Mouse (Mus musculus): ENCODE results near the gene Edem1.
"Not testable (repeated sequence)": the region's sequence is repeated elsewhere in the genome, so short reads cannot be mapped to it uniquely, and the experiment has no call there.

Gene Edem1

GRCm38 (mm10) chr6:108829386-108830370, 1.2 kb downstream of the Edem1 start:
- DNase-seq (ENCODE audit: low read depth in 2 of 2, low spot score in 2 of 2), result no peak

GRCm38 (mm10) chr6:108832170-108832569, 3.7 kb downstream of the Edem1 start:
- no peak for DNase-seq (ENCODE audit: low read depth in 2 of 2, low spot score in 2 of 2)

DNA sequence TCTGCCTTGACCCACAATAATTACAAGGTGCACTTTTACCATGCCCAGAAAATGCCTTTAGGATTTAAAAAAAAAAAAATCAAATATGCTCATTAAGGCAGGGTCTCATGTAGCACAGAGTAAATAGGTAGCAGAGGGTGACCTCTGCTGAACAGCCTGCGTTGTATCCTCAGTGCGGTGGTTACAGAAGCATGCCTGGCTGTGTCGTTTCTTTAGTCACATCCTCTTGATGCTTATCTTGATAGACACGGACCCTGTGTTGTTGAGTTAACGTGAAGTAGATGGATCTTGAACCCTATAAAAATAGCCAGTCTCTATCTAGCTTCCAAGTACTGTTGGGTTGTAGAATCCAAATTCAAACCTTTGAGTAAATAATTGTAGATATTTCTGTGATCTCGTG, 4.5 kb downstream of the Edem1 start:
- DNase-seq (ENCODE audit: low read depth in 2 of 2, low spot score in 2 of 2), result no peak

GRCm38 (mm10) chr6:108833963-108834697, 5.7 kb downstream of the Edem1 start:
- no peak for DNase-seq (ENCODE audit: low read depth in 2 of 2, low spot score in 2 of 2)

DNA sequence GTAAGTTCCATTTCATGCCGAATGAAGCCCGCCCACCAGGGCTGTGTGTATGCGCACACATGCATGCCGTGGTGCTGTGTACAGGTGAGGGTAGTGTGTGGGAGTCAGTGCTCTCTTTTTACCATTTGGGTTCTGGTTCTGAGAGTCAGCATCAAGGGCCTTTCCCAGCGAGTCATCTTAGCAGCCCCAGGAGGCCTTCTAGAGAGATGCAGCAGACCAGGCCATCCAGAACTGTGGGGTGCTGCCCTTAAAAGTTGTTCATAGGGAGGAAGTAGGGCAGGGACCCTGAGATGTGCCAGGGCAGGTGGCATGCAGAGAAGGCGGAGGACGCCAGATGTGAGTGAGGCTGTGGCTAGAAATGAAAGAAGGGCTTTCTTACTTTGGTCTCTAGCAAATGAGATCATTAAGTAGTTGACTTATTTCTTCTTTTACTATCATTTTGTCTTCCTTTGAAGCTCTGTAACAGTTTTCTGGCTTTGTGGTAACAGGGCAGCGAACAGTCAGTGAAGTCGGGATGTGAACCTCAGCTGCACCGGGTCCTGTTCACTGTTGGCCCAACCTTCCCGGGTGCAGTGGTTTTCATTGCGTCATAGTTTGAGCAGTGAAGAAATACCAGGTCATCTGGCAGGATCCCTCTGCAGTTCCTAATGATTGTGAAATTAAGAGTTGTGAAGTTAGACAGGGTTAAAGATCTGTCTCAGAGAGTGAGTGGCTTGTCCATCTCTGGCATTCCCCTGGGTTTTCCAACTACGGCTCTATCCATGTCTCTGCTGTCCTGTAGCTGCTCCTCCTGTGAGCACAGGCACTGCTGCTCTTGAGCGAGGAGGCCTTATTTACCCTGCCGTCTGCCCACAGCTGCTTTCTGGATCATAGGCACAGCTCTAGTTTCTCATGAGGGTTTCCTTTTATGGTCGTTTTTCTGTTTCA, 7.6 kb downstream of the Edem1 start:
- peak; percentile 69 to 73 for DNase-seq (ENCODE audit: low read depth in 2 of 2, low spot score in 2 of 2)

DNA sequence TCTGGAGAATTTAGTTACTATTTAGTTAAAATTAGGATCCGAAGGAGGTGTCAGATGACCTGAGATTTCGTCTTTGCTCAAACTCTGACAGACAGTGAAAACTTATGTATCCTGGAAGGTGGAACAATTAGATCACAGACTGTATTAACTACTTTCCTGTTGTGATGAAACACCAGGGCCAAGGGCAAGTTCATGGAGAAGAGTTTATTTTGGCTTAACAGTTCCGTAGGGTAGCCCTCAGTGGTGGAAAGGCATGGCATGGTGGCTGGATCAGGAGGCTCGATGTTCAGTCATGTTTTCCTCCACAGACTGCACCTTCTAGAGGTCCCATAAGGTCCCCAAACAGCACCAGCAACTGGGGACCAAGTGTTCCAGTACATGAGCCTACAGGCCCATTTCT, 8.6 kb downstream of the Edem1 start:
- no peak for DNase-seq (ENCODE audit: low read depth in 2 of 2, low spot score in 2 of 2)

- no peak for DNase-seq (ENCODE audit: low read depth in 2 of 2, low spot score in 2 of 2)
Observed at GRCm38 (mm10) chr6:108837958-108838357, 9.5 kb downstream of the Edem1 start.

DNA sequence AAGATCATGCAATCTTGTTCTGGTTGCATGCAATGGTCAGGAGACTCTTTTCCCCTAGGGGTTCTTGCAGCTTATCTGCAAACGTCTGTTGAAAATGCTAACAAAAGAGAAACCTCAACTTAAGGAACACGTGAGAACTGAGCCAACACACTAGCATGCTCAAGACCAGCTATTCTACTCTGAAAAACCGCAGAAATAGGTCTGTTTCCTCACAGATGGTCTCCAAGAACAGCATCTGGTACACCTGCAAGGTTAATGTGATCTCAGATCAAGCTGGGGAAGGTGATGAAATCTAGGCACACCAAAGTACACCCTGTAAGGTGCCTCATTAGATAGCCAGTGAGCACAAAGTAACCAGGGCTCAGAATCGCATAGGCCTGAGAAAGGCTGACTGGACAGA, 11.0 kb downstream of the Edem1 start:
- DNase-seq (ENCODE audit: low read depth in 2 of 2, low spot score in 2 of 2), result no peak

DNA sequence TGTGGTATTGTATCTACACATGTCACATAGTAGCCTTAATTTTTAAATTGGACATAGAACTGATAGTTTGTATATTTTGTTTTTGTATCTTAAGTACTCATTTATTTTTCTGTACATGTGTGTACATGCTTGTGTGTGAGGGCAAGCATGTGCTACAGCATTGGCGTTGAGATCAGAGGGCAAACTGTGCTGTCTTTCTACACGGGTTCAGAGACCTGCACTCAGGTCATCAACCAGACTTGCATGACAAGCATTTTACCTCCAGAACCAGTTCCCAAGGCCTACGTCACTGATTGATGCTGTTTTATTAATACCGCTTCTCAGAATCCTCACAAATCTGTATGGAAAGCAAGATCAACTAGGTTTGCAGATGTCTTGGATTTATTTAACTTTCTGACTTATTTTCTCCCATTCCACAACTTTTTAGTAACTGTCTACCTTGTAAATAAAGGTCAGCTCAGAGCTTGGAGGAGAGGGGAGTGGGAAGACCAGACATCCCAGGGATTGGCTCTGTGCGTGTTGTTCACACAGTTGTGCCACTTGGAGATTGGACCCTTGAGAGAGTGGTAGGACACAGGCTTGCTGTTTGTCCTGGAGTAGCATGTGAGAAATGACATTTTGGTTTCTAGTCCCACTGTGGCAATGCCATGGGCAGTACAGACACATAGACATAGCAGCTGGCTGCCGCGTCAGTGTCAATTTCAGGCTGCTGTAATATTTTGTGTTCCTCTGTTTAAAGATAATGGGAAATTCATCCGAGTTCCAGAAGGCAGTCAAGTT, 12.6 kb downstream of the Edem1 start:
- DNase-seq (ENCODE audit: low read depth in 2 of 2, low spot score in 2 of 2), result no peak

DNA sequence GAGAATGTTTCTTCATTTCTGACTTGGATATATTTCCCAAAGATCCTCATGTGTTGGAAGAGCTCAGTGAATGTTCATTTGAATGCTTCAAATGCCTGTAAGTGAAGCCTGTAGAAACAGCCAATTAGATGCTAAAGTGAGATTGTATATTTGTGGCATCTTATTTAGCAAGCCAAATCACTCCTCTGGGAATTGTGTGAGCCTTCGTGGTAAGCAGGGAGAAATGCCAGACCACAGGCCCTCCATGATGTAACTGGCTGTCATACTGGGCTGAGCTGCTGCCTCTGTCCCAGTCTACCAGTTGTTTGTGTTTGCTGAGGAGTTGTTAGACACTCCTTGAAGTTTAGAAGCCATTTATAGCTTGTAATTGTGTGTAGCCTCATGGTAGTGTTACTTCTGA, 15.2 kb downstream of the Edem1 start:
- no peak for DNase-seq (ENCODE audit: low read depth in 2 of 2, low spot score in 2 of 2)

- DNase-seq (ENCODE audit: low read depth in 2 of 2, low spot score in 2 of 2), result no peak
Observed at GRCm38 (mm10) chr6:108844093-108844492, 15.7 kb downstream of the Edem1 start.

- no peak for DNase-seq (ENCODE audit: low read depth in 2 of 2, low spot score in 2 of 2)
Observed at GRCm38 (mm10) chr6:108844771-108845170, 16.3 kb downstream of the Edem1 start.

GRCm38 (mm10) chr6:108852088-108852670, 23.7 kb downstream of the Edem1 start:
- DNase-seq (ENCODE audit: low read depth in 2 of 2, low spot score in 2 of 2), result no peak

GRCm38 (mm10) chr6:108852986-108853385, 24.5 kb downstream of the Edem1 start:
- no peak for DNase-seq (ENCODE audit: low read depth in 2 of 2, low spot score in 2 of 2)

DNA sequence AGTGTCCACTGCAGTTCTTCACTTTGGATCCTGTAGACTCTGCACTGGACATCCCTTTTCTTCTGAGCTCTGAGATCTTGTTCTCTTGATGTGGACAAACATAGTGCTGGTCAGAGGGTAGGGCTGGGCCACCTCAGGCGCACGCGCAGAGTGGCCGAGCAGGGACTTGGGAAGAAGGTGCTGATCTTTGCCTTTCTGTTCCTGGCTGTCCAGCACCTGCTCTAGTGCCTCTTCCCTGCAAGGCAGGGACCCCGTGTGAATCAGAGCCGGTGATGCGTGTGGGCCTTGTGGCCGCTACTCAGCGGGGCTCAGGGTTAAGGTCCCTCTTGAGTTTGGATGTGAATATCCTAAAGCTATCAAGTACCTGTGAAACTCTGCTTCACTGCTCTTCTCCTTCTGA, 30.1 kb downstream of the Edem1 start:
- no peak for DNase-seq (ENCODE audit: low read depth in 2 of 2, low spot score in 2 of 2)

DNA sequence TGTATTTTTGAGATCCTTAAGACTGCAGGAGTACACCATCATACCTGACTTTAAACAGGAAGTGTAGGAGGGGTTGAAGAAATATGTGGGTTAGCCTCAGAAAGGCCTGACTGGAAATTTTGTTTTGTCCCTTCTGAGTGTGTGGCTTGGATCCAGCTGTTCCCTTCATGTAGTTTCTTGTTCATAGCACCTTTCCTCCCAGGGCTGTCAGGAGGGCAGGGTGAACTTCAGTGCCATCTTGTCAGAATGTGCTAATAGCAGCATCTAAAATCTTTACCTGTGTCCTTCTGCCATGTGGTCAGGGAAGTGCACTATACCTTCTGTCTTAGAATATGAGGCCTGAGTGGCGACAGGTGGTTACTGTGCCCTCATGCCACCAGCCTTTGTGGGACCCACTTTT, 32.8 kb downstream of the Edem1 start:
- DNase-seq (ENCODE audit: low read depth in 2 of 2, low spot score in 2 of 2), result no peak

DNA sequence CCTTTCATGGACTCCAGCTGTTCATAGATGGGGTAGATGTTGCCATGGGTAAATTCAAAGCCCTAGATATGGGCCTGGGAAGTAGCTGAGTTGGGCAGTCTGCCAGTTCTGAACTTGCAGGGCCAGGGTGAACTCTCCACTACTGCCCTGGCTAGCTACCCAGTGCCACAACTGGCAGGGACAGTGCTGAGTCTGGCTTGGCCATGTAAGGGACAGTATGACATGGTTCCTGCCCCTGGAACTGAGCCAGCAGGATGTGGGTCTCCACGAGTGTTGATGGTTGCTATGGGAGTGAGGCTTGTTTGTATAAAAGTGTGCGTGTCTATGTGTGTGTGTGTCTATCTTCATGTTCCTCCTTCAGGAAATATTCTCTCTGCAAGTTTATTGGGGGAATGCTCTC, 34.1 kb downstream of the Edem1 start:
- no peak for DNase-seq (ENCODE audit: low read depth in 2 of 2, low spot score in 2 of 2)

- DNase-seq (ENCODE audit: low read depth in 2 of 2, low spot score in 2 of 2), result no peak
Observed at GRCm38 (mm10) chr6:108866317-108866716, 37.9 kb downstream of the Edem1 start.

DNA sequence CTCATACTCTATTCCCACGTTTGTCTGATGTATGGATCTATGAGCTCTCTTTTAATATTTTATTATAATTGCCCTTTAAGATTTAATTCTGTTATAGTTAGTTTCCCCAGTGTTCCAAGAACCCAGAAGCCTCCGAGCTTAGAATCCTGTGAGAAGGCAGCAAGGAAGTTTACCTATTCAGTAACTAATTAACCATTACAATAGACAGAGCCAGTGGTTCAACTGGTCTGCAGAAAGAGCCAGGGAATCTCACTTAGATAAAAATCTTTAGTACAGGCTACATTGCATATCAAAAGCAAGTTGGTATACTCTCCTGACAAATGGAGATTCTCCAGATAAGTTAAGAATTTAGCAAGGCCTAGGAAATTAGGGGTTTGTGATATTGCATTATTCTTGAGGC, 40.6 kb downstream of the Edem1 start:
- DNase-seq (ENCODE audit: low read depth in 2 of 2, low spot score in 2 of 2), result not testable (repeated sequence)

GRCm38 (mm10) chr6:108870421-108870820, 42.0 kb downstream of the Edem1 start:
- DNase-seq (ENCODE audit: low read depth in 2 of 2, low spot score in 2 of 2), result no peak

All from CD8-positive naive resting alpha-beta T cell, adult 2 months (primary cell).